ENCODE assay signal across 10 mouse cellular contexts in genomic region chr13:32518611-32519344, GRCm38 (mm10).
A peak's percentile ranks its signal among the peaks of the same experiment; 100 is the strongest.
DNase-seq lines count a peak whose midpoint lies in the region; ATAC-seq and TF ChIP-seq lines count a peak whose summit lies in the region.
"Had no signal": no experiment of that assay in that cellular context is flagged by ENCODE, and none has a peak within 500 bp of the region (broad histone marks: within the 10 kb centered on the region; RNA-seq: fewer than 3 reads in every experiment).

No protein-coding gene starts in this region.

- no peak for TF ChIP-seq CTCF in Patski (IDR thresholded peaks at IDR 0.05)

- no peaks in the 10 kb centered on the region for H3K9me3 ChIP-seq in heart, embryonic 11.5 days (replicated peaks; ENCODE audit: control insufficient read depth, low read length)
- no peaks in the 10 kb centered on the region for H3K9me3 ChIP-seq in limb, embryonic 15.5 days

- DNase-seq in heart, adult 8-10 months (ENCODE audit: low spot score): no peak
- peak; percentile 86 for DNase-seq in Patski (ENCODE audit: low read depth, low spot score)
- DNase-seq in kidney, adult 18-20 months: peak; percentile 29
- no peak for DNase-seq in right cerebral cortex, adult 2 months (ENCODE audit: low spot score in 2 of 2)
- no peak for DNase-seq in urinary bladder, postnatal 36 days (ENCODE audit: low spot score in 2 of 2)
- DNase-seq in left cerebral cortex, adult 9 months (ENCODE audit: low spot score in 2 of 2): no peak
- DNase-seq: cerebellum, adult 18-20 months had no signal

- H3K27ac ChIP-seq in heart, embryonic 11.5 days (ENCODE audit: low read depth, low read length): peak overlapping the region; percentile 32; the same call in 1 of the 2 replicates
- peak overlapping the region; percentile 69 for H3K27ac ChIP-seq in limb, embryonic 15.5 days
- H3K27ac ChIP-seq: liver, embryonic 14.5 days had no signal

- no peaks in the 10 kb centered on the region for H3K36me3 ChIP-seq in heart, embryonic 11.5 days (ENCODE audit: control insufficient read depth, insufficient read depth, low read length)
- no peaks in the 10 kb centered on the region for H3K36me3 ChIP-seq in limb, embryonic 15.5 days

- H3K4me2 ChIP-seq in heart, embryonic 11.5 days: no peak overlapping the region
- H3K4me2 ChIP-seq in limb, embryonic 15.5 days: peak overlapping the region; percentile 19; the same call in 1 of the 2 replicates

- in situ Hi-C loops in Patski (cut with MboI; ENCODE audit: low pct_unique_long_range_greater_than_20kb): no loop called here

- ATAC-seq in heart, embryonic 11.5 days (replicated peaks; ENCODE audit: insufficient number of reproducible peaks, low FRiP score, low TSS enrichment): 0 out of 2 replicates have a peak, but pooled peaks have one; percentile 31
- peak; percentile 93 for ATAC-seq in Patski
- ATAC-seq in limb, embryonic 15.5 days (ENCODE audit: insufficient number of reproducible peaks, low FRiP score, low TSS enrichment, low read depth): peak; percentile 14; the same call in 1 of the 2 replicates

- no peak overlapping the region for H3K9ac ChIP-seq in heart, embryonic 11.5 days (ENCODE audit: low read depth, low read length)
- H3K9ac ChIP-seq in limb, embryonic 15.5 days: no peak overlapping the region
- H3K9ac ChIP-seq: liver, embryonic 14.5 days had no signal

- WGBS in heart, embryonic 11.5 days (ENCODE audit: insufficient replicate concordance): 44% methylated on average over 16 of the region's 16 CpGs
- WGBS in limb, embryonic 15.5 days: 14% methylated on average over 16 of the region's 16 CpGs

- CTCF ChIA-PET in Patski (lab: Charles Lee): interaction anchor here (0.9 to 1.7 kb wide), 5 partner anchors 17 to 714 kb away, joined by 3 to 5 read pairs (median 3); no protein-coding TSS in a partner anchor

- POLR2A ChIA-PET in Patski (lab: Charles Lee): interaction anchor here (0.9 to 1.2 kb wide), 4 partner anchors 10 to 33 kb away, joined by 3 to 7 read pairs (median 3); no protein-coding TSS in a partner anchor

- H3K4me3 ChIP-seq in heart, embryonic 11.5 days (ENCODE audit: low read depth, low read length): no peak overlapping the region
- no peak overlapping the region for H3K4me3 ChIP-seq in limb, embryonic 15.5 days

- H3K4me1 ChIP-seq in heart, embryonic 11.5 days (ENCODE audit: control insufficient read depth, insufficient read depth, low read length): peaks cover 10% of the 10 kb centered on the region
- peaks cover 18% of the 10 kb centered on the region for H3K4me1 ChIP-seq in limb, embryonic 15.5 days

- H3K27me3 ChIP-seq in heart, embryonic 11.5 days (ENCODE audit: control insufficient read depth, insufficient read depth, low read length): no peaks in the 10 kb centered on the region
- no peaks in the 10 kb centered on the region for H3K27me3 ChIP-seq in Patski
- no peaks in the 10 kb centered on the region; the same call in 1 of the 2 replicates for H3K27me3 ChIP-seq in limb, embryonic 15.5 days

Comparison
In these comparisons a context has a peak if more than half of its experiments do, and no peak if none do; other contexts are left out.
1. ATAC-seq: peak in every context shown above with its lines; median percentile 93 in Patski; 31 in heart, embryonic 11.5 days; 14 in limb, embryonic 15.5 days.
2. DNase-seq: peak in Patski (single experiment) and kidney, adult 18-20 months (single experiment); none in heart, adult 8-10 months (single experiment), right cerebral cortex, adult 2 months (0 of 2), urinary bladder, postnatal 36 days (0 of 2) and left cerebral cortex, adult 9 months (0 of 2).